Mouse (Mus musculus) thymus, postnatal 4 days (tissue): Measurements from ENCODE around the gene Coro7.

Source experiments
- DNase-seq: peaks from one replicate; pipeline ENCODE4 v3.0.0; 2021

The Coro7 gene

GRCm38 (mm10) chr16:4646831-4647230, 32.7 kb downstream of the Coro7 start:
- DNase-seq: no peak

DNA sequence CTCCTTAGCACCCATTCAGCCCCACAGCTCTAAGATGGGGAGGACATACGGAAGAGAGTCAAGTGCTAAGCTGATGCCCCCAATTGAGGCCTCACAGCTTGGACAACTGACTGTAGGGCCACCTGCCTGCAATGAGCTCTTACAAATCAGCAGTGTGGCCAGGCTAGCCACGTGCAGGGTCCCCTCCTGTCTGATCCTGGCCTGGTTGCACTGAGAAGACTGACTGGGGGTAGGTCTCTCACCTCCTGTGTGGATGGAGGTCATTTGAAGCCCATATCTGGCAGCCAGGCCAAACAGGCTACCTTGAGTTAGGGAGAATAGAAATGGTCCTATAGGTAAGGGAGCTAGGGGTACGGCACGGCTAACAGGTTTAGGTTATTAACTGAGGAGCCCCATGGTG, 33.7 kb downstream of the Coro7 start:
- no peak for DNase-seq

DNA sequence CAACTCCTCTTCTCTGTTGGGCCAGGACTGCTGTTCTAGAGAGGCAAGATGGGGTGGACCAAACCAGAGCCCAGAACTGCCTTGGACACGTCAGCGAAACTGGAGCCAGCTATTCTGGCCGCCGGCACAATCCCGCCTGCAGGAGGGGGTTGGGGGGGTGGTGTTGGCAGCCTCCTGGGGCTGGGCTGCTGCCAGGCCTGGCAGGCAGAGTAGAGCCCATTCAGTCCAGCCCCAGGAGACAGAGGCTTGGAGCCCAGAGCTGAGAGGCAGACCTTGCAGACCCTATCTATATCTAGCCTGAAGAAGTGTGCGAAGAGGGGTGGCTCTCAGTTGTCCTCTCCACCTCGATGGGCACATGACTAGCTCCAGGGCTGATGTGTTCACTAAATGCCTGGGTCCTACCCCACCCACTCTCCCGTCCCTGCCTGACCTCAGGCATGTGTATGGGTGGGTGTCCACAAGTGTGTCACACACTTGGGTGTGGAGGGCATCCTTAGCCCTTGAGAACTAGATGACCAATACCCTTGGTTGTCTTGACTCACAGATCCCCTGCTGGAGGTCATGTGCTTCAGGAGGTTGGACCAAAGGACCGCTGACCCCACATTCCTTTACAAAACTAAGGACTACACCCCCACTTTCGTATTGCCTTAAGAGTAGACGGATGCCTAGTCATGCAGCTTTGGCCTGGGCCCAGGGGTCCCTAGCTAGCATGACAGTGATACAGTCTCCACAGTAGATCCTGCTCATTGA, 35.7 kb downstream of the Coro7 start:
- DNase-seq: no peak

- DNase-seq: no peak
These were observed 36.6 kb downstream of the Coro7 start for GRCm38 (mm10) chr16:4642937-4643336.

GRCm38 (mm10) chr16:4642190-4642589, 37.4 kb downstream of the Coro7 start:
- DNase-seq: no peak

- DNase-seq: no peak
These were observed 38.3 kb downstream of the Coro7 start for GRCm38 (mm10) chr16:4641119-4641838.

- DNase-seq: no peak
These were observed 39.1 kb downstream of the Coro7 start for GRCm38 (mm10) chr16:4640267-4641005.

GRCm38 (mm10) chr16:4639831-4640237, 39.7 kb downstream of the Coro7 start, which contains the start of the genes Vasn and Dnaja3:
TSS of gene Vasn (plus strand) at chr16:4639941.
TSS of gene Dnaja3 (plus strand) at chr16:4639989.
- peak; percentile 73 for DNase-seq

DNA sequence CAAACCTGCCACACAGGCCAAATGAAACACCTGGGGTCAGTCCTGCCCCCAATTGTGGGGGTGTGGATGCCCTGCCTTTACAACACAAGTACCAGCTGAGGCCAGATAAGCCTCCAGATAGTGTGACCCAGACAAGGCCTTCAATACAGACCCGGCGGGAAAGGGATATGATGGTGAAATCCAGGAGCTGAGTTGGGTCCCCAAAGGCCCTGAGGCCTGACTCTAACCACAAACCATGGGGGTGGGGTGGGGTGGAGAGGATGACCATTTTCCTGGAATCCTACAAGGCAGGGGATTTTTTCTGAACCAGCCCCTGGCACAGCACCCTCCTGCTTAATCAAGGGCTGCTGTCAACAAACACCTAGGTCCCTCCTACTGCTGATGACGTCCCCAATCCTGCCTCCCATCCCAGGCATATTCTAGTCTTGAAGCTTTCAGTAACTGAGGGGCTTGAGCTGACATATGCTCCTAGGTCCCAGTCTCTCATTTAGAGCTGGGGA, 40.6 kb downstream of the Coro7 start:
- no peak for DNase-seq

DNA sequence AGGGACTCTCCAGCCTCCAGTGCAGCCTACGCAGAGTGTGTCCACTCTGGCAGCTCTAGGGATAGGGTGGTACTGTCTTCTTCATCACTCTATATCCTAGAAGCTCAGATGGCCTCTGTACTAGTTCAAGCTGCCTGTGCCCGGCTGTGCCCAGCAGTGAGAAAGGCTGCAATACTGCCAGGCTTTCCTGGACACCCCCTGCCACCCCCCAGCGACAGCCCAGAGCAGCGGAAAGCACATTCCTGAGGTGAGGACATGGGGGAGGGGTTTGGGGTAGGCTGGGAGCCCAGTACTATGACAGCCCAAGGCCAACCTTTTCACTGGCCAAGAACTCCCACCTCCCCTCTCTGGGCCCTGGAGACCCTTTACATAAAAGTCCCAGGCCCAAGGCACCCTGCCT, 43.8 kb downstream of the Coro7 start:
- DNase-seq: no peak

DNA sequence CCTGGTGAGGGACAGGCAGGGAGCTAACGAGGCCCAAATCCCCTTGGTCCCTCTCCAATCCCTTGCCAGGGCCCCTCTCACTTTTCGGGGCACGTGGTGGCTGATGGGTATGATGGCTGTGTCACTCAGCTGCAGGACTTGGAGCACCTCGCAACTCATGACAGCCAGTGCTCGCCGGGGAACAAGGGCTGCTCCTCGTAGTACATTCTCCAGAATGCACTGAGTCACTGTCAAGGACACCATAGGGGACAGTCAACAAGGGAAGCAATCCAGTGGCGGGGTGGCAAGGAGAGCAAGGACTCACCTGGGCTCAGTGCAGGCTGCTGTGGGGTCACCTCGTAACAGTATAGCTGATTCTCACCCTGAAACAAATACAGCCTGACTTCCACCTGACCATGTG, 44.9 kb downstream of the Coro7 start:
- DNase-seq: no peak

DNA sequence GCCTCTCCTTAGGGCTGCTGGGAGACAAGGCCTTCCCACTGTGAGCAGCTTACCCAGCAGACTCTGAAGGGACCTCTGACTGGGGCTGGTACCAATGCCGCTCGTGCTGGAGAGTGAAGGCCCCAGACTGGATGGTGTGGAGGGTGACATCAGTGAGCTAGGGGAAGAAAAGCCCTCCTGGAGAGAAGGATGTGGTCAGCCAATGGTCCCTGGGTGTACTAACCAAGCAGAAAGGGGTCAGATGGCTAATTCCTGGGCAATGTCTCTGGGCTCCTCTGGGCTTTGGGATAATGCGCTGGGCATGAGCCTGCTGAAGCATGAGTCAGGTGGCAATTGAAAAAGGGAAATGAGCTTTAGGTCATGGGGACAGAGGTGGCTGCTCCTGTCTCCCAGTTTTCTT, 45.9 kb downstream of the Coro7 start:
- no peak for DNase-seq

DNA sequence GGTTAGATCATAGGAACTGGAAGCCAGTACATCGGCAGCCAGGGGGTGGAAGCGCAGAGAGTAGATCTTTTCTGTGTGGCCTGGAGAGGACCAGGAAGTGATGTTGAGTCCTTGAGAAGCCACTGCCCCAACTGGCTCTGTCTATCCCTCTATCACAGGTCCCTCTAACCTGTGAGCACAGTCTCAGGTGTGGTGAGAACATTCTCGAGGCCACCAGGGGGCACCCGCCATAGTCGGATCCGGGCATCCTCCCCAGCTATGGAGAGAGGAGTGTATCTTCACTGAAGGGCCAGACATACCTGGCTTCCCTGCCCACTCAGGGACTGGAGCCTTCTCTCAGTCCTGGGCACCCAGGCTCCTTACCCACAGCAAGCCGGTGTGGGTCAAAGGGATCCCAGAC, 47.5 kb downstream of the Coro7 start:
- DNase-seq: peak; percentile 54

- DNase-seq: peak; percentile 91
These were observed 49.6 kb downstream of the Coro7 start for GRCm38 (mm10) chr16:4629950-4630349.

GRCm38 (mm10) chr16:4628898-4629419, 50.6 kb downstream of the Coro7 start:
- no peak for DNase-seq

DNA sequence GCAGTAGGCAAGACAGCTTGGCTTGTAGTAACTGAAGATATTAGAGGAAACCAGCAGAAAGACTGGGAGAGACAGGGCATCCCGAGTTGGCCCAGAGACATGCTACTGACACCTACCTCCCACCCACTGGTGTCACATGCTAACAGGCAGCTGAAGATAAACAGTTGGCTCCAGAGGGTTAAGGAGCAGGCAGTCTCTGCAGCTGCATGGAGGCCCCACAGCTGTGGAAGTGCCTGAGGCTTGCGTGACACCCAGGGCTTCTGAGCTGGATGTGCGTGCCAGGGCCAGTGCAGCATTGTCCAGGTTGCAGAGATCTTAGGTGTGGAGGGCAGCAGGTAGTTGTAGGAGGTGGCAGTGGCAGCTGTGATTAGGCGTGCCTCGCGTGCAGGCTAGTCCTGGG, 52.5 kb downstream of the Coro7 start:
- DNase-seq: no peak

- DNase-seq: peak; percentile 93
These were observed 55.0 kb downstream of the Coro7 start, which contains the start of gene Pam16 for GRCm38 (mm10) chr16:4624481-4625110. TSS of gene Pam16 (minus strand) at chr16:4624988.

DNA sequence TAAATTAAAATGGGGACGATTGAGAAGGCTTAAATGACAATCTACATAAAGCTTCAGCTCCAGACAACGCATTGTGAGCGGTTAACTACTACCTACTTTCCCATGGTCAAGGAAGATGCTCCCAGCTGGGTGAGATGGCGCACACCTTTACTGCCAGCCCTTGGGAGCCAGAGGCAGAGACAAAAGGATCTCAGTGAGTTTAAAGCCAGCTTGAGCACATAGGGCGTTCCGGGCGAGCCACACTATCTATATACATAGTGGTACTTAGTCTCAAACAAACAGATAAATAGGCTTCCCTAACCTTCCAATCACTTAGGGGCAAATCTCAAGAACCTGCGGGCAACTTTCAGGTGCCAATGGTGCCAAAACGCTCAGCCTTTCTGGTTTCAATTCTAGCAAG, 55.5 kb downstream of the Coro7 start:
- DNase-seq: no peak

DNA sequence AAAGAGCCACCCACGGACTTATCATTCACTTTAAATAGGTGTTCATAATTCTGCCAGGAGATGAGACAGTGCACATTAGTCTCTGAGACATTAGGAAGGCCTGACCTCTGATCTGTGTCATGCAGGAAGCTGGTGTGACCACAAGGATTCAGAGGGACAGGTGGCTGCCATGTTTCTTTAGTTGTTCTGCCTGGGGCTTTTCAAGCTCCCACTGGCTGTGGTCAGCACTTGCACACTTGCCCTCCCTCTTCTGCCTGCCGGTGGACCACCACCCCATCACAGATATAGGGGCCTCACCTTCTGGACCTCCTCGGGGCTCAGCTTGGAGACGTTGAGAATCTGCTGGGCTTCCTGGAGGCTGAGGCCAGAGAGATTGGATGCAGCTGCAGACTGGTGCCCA, 62.7 kb downstream of the Coro7 start:
- no peak for DNase-seq

GRCm38 (mm10) chr16:4615297-4615696, 64.3 kb downstream of the Coro7 start:
- no peak for DNase-seq

DNA sequence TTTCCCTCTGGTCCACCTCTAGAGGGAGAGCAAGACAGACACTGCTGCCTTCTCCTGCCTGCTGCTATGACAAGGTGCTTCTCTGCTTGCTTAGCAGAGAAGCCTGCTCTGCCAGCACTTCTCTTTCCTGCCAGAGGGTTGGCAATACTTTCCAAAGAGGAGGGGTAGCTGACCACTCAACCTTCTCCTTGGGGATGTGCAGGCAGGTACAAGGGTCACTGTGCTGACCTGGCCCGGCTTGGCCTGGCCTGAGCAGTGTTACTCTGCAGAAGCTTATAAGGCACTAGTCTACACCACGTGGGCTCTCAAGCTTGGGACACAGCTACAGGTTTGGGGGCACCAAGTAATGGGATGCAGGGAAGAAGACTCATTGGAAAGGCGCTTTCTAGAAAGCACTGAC, 64.9 kb downstream of the Coro7 start:
- DNase-seq: no peak

- DNase-seq: no peak
These were observed 65.8 kb downstream of the Coro7 start for GRCm38 (mm10) chr16:4613736-4614135.

DNA sequence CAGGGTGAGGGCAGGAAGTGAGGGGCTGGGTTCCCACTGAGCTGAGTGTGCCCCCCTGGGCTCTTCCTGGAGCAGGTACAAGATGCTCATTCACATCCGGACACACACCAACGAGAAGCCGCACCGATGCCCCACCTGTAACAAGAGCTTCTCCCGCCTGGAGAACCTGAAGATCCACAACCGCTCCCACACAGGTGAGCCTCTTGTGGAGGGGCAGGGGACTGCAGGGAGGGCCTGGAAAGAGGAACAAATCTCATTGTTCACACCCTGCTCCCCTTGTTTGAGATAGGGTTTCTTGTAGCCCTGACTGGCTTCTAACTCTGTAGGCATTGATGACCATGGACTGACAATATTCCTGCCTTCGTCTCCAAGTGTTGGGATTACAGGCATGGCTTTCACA, 67.9 kb downstream of the Coro7 start:
- DNase-seq: no peak
